Mouse (Mus musculus) embryonic facial prominence, embryonic 11.5 days (tissue): ENCODE results near the gene Metap1d. TPM values are rescaled to one million over a fixed set of nuclear protein-coding genes. Genes with fewer than 3 reads are reported as not detected.

Experiments
- ATAC-seq: fragments of 200-750 bp; cut with Nextera tagmentation; replicated peaks from 2 replicates; pipeline ENCODE4 v1.8.0; 2017; ENCODE audit warnings: low read depth; ENCODE audit not compliant: insufficient number of reproducible peaks, low FRiP score, low TSS enrichment
- DNase-seq: peaks from one replicate; pipeline ENCODE4 v3.0.0-alpha.2; 2015; ENCODE audit warnings: low spot score
- H3K27ac ChIP-seq: fragments of 300-500 bp; sonication (generic); replicated peaks from 2 replicates; pipeline ENCODE4 v1.5.1; 2014; ENCODE audit warnings: mild to moderate bottlenecking, low read depth, low read length, control low read depth
- H3K27me3 ChIP-seq: fragments of 300-500 bp; sonication (generic); 2 replicates; pipeline ENCODE4 v1.6.1; 2014; ENCODE audit warnings: mild to moderate bottlenecking, low read length, moderate library complexity, mixed read lengths; ENCODE audit not compliant: control insufficient read depth, insufficient read depth
- H3K36me3 ChIP-seq: fragments of 300-500 bp; sonication (generic); replicated peaks from 2 replicates; pipeline ENCODE4 v1.6.1; 2014; ENCODE audit warnings: low read depth, mild to moderate bottlenecking, low read length, moderate library complexity, mixed read lengths; ENCODE audit not compliant: control insufficient read depth, insufficient read depth
- H3K4me1 ChIP-seq: fragments of 300-500 bp; sonication (generic); 2 replicates; pipeline ENCODE4 v1.6.1; 2014; ENCODE audit warnings: low read length, mixed read lengths; ENCODE audit not compliant: control insufficient read depth, insufficient read depth
- H3K4me2 ChIP-seq: fragments of 300-500 bp; sonication (generic); 2 replicates; pipeline ENCODE4 v1.6.1; 2014; ENCODE audit warnings: low read depth, mild to moderate bottlenecking, control low read depth, low read length, moderate library complexity
- H3K4me3 ChIP-seq: fragments of 300-500 bp; sonication (generic); 2 replicates; pipeline ENCODE4 v1.5.1; 2014; ENCODE audit warnings: low read depth, low read length, control low read depth
- H3K9ac ChIP-seq: fragments of 300-500 bp; sonication (generic); replicated peaks from 2 replicates; pipeline ENCODE4 v1.6.1; 2014; ENCODE audit warnings: mild to moderate bottlenecking, control low read depth, low read length
- H3K9me3 ChIP-seq: fragments of 300-500 bp; sonication (generic); replicated peaks from 2 replicates; pipeline ENCODE4 v1.6.1; 2016; ENCODE audit warnings: mild to moderate bottlenecking, low read length, inconsistent platforms, mixed read lengths; ENCODE audit not compliant: control insufficient read depth
- WGBS: fragments of 180-500 bp; shearing (Covaris S2); extraction: QIAGEN DNeasy Blood & Tissue Kit; methylation state at CpG from one replicate; pipeline ENCODE4 v1.1.7; 2014; 5-methylcytosine and 5-hydroxymethylcytosine counted together
- polyA plus RNA-seq: library from polyadenylated mRNA; unstranded; fragments of >200 nt; fragmentation: Nextera tagmentation; extraction: Ambion mirVana; gene quantifications from 2 replicates; pipeline ENCODE4 v1.2.1, GENCODE M21; 2014

Metap1d gene
- polyA plus RNA-seq, 1 experiment from 2014 or later = 37.9 TPM

GRCm38 (mm10) chr2:71462066-71462465 lies 9.0 kb downstream of the Metap1d start:
- no peak for DNase-seq
- H3K27ac ChIP-seq = no peak overlapping the region
- no peak overlapping the region for H3K9ac ChIP-seq
- ATAC-seq = no peak
- H3K36me3 ChIP-seq = no peaks in the 10 kb centered on the region
- H3K27me3 ChIP-seq = no peaks in the 10 kb centered on the region
- H3K4me3 ChIP-seq = no peak overlapping the region
- H3K4me2 ChIP-seq = no peak overlapping the region
- H3K4me1 ChIP-seq = no peaks in the 10 kb centered on the region
- WGBS = 88% methylated on average over 4 of the region's 4 CpGs
- H3K9me3 ChIP-seq = no peaks in the 10 kb centered on the region

GRCm38 (mm10) chr2:71462553-71462952 lies 9.5 kb downstream of the Metap1d start:
- WGBS = 76% methylated on average over 3 of the region's 3 CpGs
- Histone ChIP-seq H3K9ac (no peak overlapping the region), H3K4me3 (no peak overlapping the region), H3K27ac (no peak overlapping the region), H3K9me3 (no peaks in the 10 kb centered on the region), H3K36me3 (no peaks in the 10 kb centered on the region), H3K4me2 (no peak overlapping the region), H3K27me3 (no peaks in the 10 kb centered on the region), H3K4me1 (no peaks in the 10 kb centered on the region)
- DNase-seq (no peak), ATAC-seq (no peak)

DNA sequence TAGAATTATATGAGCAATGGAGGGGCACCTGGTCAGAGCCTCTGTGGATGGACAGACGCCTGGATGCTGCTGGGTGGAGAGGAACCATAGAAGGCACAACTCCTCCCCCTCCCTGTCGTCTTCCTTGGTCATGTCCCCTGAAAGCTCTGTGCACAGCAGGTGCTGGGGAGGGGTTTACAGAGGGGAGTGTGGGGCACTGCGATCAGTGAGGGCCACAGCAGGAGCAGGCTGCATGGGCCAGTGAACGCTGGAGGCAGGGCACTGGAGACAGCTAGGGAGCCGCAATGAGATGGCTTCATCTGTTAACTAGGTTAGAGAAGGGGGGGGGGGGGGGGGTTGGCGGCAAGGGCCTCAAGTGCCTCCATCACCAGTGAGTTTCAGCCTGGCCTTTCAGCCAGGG lies 13.0 kb downstream of the Metap1d start:
- Histone ChIP-seq H3K9me3 (no peaks in the 10 kb centered on the region), H3K4me3 (no peak overlapping the region), H3K27ac (no peak overlapping the region), H3K4me2 (no peak overlapping the region), H3K4me1 (no peaks in the 10 kb centered on the region), H3K9ac (no peak overlapping the region), H3K36me3 (no peaks in the 10 kb centered on the region), H3K27me3 (no peaks in the 10 kb centered on the region)
- DNase-seq (no peak), ATAC-seq (no peak; the same call in 1 of the 2 replicates)
- WGBS = 24% methylated on average over 5 of the region's 6 CpGs

DNA sequence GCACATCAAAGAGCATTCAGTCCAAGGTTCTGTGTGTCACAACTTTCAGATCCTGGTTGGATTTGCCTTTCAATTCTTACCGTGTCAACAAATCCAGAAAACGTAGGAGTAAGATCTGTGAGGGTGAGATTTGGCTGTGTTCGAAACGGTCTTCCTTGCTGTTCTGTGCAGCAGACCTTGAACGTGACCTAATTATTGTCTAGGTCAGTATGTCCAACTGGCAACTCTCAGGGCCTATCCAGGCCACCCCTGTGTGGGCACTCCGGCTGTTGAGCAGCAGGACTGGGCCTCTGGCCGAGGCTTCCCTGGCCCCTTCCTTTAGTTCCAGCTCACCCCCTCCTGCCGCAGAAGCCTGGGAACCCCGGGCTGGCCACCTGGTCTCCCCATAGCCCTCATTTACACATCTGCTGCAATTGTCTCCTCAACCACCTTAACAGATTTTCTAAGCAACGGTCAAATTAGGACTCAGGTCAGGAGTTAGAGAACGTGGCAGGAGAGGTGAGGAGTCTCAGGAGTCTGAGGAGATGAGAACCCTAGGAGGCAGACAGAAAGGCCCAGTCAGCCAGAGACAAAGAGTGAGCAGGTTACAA lies 13.9 kb downstream of the Metap1d start:
- Histone ChIP-seq H3K27ac (no peak overlapping the region), H3K4me2 (no peak overlapping the region), H3K9ac (no peak overlapping the region), H3K9me3 (no peaks in the 10 kb centered on the region), H3K4me1 (no peaks in the 10 kb centered on the region), H3K36me3 (no peaks in the 10 kb centered on the region), H3K4me3 (no peak overlapping the region), H3K27me3 (no peaks in the 10 kb centered on the region)
- 54% methylated on average over 11 of the region's 11 CpGs for WGBS
- DNase-seq (no peak), ATAC-seq (no peak)

- H3K4me3 ChIP-seq = no peak overlapping the region
- WGBS = 86% methylated on average over 6 of the region's 6 CpGs
- no peak for ATAC-seq
- H3K36me3 ChIP-seq = no peaks in the 10 kb centered on the region
- no peak for DNase-seq
- H3K9me3 ChIP-seq = no peaks in the 10 kb centered on the region
- no peak overlapping the region for H3K4me2 ChIP-seq
- H3K27ac ChIP-seq = no peak overlapping the region
- no peak overlapping the region for H3K9ac ChIP-seq
- H3K4me1 ChIP-seq = peaks cover 11% of the 10 kb centered on the region
- no peaks in the 10 kb centered on the region for H3K27me3 ChIP-seq
These were observed 18.0 kb downstream of the Metap1d start for GRCm38 (mm10) chr2:71471094-71471493.

- no peaks in the 10 kb centered on the region for H3K9me3 ChIP-seq
- no peak for DNase-seq
- H3K4me3 ChIP-seq = no peak overlapping the region
- ATAC-seq = no peak
- no peaks in the 10 kb centered on the region for H3K27me3 ChIP-seq
- 27% methylated on average over 7 of the region's 7 CpGs for WGBS
- H3K9ac ChIP-seq = no peak overlapping the region
- H3K4me1 ChIP-seq = peaks cover 11% of the 10 kb centered on the region
- H3K27ac ChIP-seq = peak overlapping the region; percentile 52
- no peaks in the 10 kb centered on the region for H3K36me3 ChIP-seq
- H3K4me2 ChIP-seq = no peak overlapping the region
These were observed 20.8 kb downstream of the Metap1d start for GRCm38 (mm10) chr2:71473830-71474229.

DNA sequence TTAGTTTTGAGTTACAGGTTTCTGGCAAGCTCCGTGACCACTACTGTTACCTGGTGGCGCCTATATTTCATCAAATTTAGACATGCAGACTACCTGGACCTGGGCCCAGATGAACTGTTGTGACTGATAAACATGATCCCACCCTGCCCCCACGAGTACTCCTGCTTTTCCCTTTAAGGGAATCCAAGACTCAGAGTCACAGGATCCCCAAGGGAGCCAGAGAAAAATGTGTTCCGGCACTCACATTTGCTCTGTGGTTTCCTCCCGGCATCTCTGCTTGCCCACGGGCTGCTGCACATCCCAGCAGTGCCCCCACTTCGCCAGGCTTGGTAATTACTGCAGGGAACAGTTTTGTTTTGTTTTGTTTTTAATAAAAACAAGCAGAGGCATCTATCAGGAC lies 21.3 kb downstream of the Metap1d start:
- no peaks in the 10 kb centered on the region for H3K9me3 ChIP-seq
- H3K9ac ChIP-seq = no peak overlapping the region
- H3K36me3 ChIP-seq = no peaks in the 10 kb centered on the region
- DNase-seq (peak; percentile 73), ATAC-seq (no peak)
- H3K27ac ChIP-seq = no peak overlapping the region; the same call in 1 of the 2 replicates
- H3K4me3 ChIP-seq = no peak overlapping the region
- 0 out of 2 replicates have a peak overlapping the region, but pooled peaks have one; percentile 16 for H3K4me2 ChIP-seq
- WGBS = 23% methylated on average over 7 of the region's 7 CpGs
- no peaks in the 10 kb centered on the region for H3K27me3 ChIP-seq
- peaks cover 11% of the 10 kb centered on the region for H3K4me1 ChIP-seq

GRCm38 (mm10) chr2:71475311-71475710 lies 22.2 kb downstream of the Metap1d start:
- ATAC-seq (no peak), DNase-seq (no peak)
- no peaks in the 10 kb centered on the region for H3K36me3 ChIP-seq
- H3K9me3 ChIP-seq = no peaks in the 10 kb centered on the region
- 42% methylated on average over 10 of the region's 10 CpGs for WGBS
- peak overlapping the region; percentile 15 for H3K9ac ChIP-seq
- H3K27me3 ChIP-seq = no peaks in the 10 kb centered on the region
- peaks cover 14% of the 10 kb centered on the region for H3K4me1 ChIP-seq
- H3K4me2 ChIP-seq = no peak overlapping the region
- H3K4me3 ChIP-seq = no peak overlapping the region
- peak overlapping the region; percentile 73 for H3K27ac ChIP-seq
